Mouse (Mus musculus) megakaryocyte, embryonic 14.5 days (primary cell): ENCODE results near the gene Spns3.

Experiments
- FLI1 ChIP-seq: IDR thresholded peaks from 2 replicates; pipeline ENCODE4 v1.6.1; 2012; ENCODE audit warnings: low read length, inconsistent platforms, mixed read lengths
- GATA1 ChIP-seq: IDR thresholded peaks from 3 replicates; pipeline ENCODE4 v1.6.1; 2012; ENCODE audit warnings: mixed read lengths, low read length, inconsistent platforms, borderline replicate concordance

GRCm38 (mm10) chr11:72547181-72547580, 3.1 kb downstream of the Spns3 start:
- no peak for TF ChIP-seq GATA1
- TF ChIP-seq FLI1, result no peak
